Mouse (Mus musculus): ENCODE data around the gene Hsd17b12. TPM values are rescaled to one million over a fixed set of nuclear protein-coding genes. Genes with fewer than 3 reads are reported as not detected.

Hsd17b12 gene
- polyA plus RNA-seq, 1 experiment = 27.4 TPM

DNA sequence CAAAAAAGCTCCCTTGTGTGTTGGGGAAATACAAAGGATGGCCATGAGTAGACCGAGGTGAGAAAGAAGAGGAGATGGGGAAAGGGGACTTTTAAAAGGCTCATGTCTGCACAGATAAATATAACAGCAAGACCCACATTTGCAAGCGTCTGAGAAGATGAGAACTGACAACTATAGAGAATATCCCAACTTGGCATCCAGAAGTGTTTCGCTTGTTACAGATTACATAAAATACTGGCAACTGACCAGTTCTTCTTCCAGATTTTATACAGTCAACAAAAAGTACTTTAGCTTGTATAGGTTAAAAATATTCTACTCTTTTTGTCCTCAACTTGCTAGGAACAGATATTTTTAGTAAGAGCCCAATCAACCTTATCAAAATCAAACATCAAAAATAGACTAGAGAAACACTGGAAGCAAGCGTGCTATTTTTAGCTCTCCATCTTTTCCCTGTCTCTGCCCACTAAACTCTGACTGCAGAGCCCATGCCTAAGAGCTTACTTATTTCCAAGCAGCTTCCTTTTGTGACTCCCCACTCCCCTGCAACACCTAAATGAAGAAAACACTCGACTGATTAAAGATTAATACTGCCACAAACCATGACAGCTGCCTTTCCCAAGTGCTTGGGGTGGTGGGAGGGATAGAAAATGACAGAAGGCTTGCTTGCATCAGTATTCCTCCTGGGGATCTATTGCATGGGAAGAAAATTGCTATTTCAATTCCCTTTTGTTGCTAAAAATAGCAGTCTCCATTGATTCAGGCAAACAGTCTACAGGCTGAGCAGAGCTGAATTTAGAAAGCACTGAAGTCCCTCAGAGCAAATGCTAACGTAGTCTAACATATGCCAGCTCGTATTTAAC is 35.4 kb downstream of the Hsd17b12 start:
- 31% methylated on average over 7 of the region's 7 CpGs for WGBS
- Histone ChIP-seq H3K4me3 (replicated peaks; ENCODE audit: extremely low read depth, low read depth, low read length) (no peak overlapping the region), H3K4me1 (ENCODE audit: control insufficient read depth, insufficient read depth, low read length) (peaks cover 8% of the 10 kb centered on the region)
- no peak for DNase-seq
- TF ChIP-seq CTCF (IDR thresholded peaks at IDR 0.05; ENCODE audit: insufficient read depth, low read length) (no peak), POLR2A (IDR thresholded peaks at IDR 0.05; ENCODE audit: borderline replicate concordance, extremely low read depth, low read depth, low read length) (no peak)

DNA sequence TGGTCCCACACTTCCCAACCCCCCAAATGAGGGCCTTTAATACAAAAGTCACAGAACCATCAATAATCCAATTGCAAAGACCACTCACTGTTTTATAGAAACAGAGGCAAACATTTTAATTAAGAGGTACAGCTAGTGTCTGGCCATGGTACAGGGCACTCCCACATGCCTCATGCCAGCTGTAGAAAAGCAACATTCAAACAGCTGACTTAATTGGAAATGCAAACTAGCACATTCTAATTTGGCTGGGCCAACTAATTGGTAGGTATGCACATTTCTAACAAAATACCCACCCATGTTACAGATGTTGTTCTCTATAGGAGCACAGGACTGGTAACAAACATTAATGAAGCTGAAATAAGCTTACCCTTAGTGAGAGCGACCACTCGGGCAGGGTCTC is 54.0 kb downstream of the Hsd17b12 start:
- TF ChIP-seq CTCF (IDR thresholded peaks at IDR 0.05; ENCODE audit: insufficient read depth, low read length) = no peak
- TF ChIP-seq POLR2A (IDR thresholded peaks at IDR 0.05; ENCODE audit: borderline replicate concordance, extremely low read depth, low read depth, low read length) = no peak
- no peak for DNase-seq
- no peak overlapping the region for H3K4me3 ChIP-seq (replicated peaks; ENCODE audit: extremely low read depth, low read depth, low read length)
- WGBS = 96% methylated on average over 2 of the region's 2 CpGs
- no peaks in the 10 kb centered on the region for H3K4me1 ChIP-seq (ENCODE audit: control insufficient read depth, insufficient read depth, low read length)

DNA sequence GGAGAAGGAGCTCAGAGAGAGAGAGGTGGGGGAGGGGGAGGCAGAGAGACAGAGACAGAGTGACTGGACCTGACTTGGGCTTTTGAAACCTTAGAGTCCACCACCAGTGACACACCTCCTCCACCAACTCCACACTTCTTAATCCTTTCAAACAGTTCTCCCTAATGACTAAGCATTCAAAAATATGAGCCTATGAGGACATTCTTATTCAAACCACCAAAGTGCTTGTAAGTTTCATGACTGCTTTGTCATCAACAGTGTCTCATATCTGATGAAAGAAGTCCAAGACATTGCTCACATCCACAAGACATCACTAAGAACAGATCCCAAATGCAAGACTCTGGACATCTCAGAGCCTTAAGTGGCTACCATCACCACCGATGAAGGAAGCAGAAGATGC is 67.9 kb downstream of the Hsd17b12 start:
- 100% methylated on average over 1 of the region's 1 CpGs for WGBS
- Histone ChIP-seq H3K4me1 (ENCODE audit: control insufficient read depth, insufficient read depth, low read length) (no peaks in the 10 kb centered on the region), H3K4me3 (replicated peaks; ENCODE audit: extremely low read depth, low read depth, low read length) (no peak overlapping the region)
- TF ChIP-seq CTCF (IDR thresholded peaks at IDR 0.05; ENCODE audit: insufficient read depth, low read length) = no peak
- TF ChIP-seq POLR2A (IDR thresholded peaks at IDR 0.05; ENCODE audit: borderline replicate concordance, extremely low read depth, low read depth, low read length) = no peak
- no peak for DNase-seq

DNA sequence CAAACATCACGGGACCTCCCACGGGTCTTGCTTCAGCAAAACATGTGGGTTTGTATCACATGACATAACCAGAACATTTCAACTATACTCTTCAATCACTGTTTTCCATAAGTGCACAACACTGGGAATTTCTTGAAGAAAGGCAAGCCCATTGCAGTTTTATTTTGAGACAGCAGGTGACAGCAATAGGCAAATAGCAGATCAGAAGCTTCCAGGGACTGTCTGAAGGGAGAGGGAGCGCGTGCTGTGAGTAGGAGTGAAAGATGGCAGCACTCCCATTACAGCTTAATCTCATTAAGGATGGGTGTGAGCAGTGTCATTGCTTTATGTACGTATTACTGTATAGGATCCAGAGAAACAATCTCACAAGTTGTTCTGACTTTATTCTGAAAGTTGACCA is 88.3 kb downstream of the Hsd17b12 start:
- H3K4me1 ChIP-seq (ENCODE audit: control insufficient read depth, insufficient read depth, low read length) = no peaks in the 10 kb centered on the region
- no peak for DNase-seq
- 84% methylated on average over 5 of the region's 5 CpGs for WGBS
- no peak overlapping the region for H3K4me3 ChIP-seq (replicated peaks; ENCODE audit: extremely low read depth, low read depth, low read length)
- TF ChIP-seq POLR2A (IDR thresholded peaks at IDR 0.05; ENCODE audit: borderline replicate concordance, extremely low read depth, low read depth, low read length) (no peak), CTCF (IDR thresholded peaks at IDR 0.05; ENCODE audit: insufficient read depth, low read length) (no peak)

DNA sequence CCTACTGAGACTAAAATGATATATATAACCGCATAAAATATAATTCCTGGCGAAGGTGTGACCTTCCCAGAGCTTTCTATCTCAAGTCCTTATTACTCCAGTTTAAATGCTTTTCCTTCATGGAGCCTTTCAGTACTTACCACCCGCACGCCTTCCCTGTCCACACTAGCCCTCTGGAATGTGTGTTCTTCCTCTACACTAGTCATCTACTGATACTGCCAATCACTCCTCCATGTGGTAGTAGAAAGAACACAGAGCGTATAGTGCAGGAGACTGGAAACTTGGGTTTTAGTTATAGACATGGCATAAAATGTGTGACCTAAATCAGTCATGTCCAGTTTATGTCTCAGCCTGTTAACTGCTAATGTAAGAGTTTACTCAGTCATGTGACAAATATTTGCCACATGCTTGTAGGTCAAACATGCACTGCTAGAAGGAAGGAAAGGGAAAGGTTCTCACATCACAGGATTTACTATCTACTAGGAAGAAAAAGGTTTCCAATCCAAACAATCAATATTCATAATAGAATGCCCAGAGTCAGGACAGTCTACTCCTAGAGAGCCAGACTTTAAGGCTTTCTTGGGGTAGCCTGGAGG is 91.1 kb downstream of the Hsd17b12 start:
- no peak overlapping the region for H3K4me3 ChIP-seq (replicated peaks; ENCODE audit: extremely low read depth, low read depth, low read length)
- H3K4me1 ChIP-seq (ENCODE audit: control insufficient read depth, insufficient read depth, low read length) = no peaks in the 10 kb centered on the region
- no peak for DNase-seq
- 86% methylated on average over 5 of the region's 5 CpGs for WGBS
- TF ChIP-seq POLR2A (IDR thresholded peaks at IDR 0.05; ENCODE audit: borderline replicate concordance, extremely low read depth, low read depth, low read length) = no peak
- TF ChIP-seq CTCF (IDR thresholded peaks at IDR 0.05; ENCODE audit: insufficient read depth, low read length) = no peak

DNA sequence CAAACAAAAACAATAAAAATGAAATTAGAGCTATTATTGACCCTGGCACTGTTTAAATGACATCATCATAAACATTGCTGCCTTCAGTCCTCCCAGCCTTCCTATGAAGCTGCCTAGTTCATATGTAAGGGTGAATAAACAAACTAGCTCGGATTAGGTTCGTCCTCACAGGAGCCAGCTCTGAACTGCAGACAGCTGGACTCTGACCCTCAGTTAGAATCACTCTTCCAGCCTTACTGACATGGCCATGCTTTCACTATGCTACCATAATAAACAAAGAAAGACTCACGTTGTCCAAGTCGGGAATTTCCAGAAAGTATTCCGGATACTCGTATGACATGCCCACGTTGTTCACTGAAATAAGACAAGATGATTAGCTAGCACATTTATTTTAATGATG is 91.6 kb downstream of the Hsd17b12 start:
- Histone ChIP-seq H3K4me1 (ENCODE audit: control insufficient read depth, insufficient read depth, low read length) (no peaks in the 10 kb centered on the region), H3K4me3 (replicated peaks; ENCODE audit: extremely low read depth, low read depth, low read length) (no peak overlapping the region)
- 55% methylated on average over 7 of the region's 7 CpGs for WGBS
- TF ChIP-seq POLR2A (IDR thresholded peaks at IDR 0.05; ENCODE audit: borderline replicate concordance, extremely low read depth, low read depth, low read length) = no peak
- TF ChIP-seq CTCF (IDR thresholded peaks at IDR 0.05; ENCODE audit: insufficient read depth, low read length) = no peak
- no peak for DNase-seq

DNA sequence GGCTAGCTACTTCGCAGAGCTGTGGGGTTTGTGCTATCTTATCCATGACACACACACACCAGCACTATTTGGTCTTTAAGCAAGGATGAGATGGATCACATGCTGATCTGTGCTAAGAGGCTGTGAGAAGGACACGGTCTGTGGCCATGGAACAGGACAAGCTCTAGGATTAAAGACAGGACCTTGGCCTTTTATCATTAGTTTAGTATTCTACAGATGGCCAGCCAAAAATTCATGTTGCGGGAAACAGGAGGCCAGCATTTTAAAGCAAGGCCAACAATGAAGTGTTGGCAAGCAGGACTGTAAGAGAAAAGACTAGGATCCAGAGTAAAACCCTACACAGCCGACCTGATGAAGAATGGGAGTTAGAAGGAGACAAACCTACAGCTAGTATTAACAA is 95.0 kb downstream of the Hsd17b12 start:
- whole genome bisulfite sequencing = 89% methylated on average over 4 of the region's 4 CpGs
- TF ChIP-seq CTCF (IDR thresholded peaks at IDR 0.05; ENCODE audit: insufficient read depth, low read length) = no peak
- TF ChIP-seq POLR2A (IDR thresholded peaks at IDR 0.05; ENCODE audit: borderline replicate concordance, extremely low read depth, low read depth, low read length) = no peak
- Histone ChIP-seq H3K4me3 (replicated peaks; ENCODE audit: extremely low read depth, low read depth, low read length) (no peak overlapping the region), H3K4me1 (ENCODE audit: control insufficient read depth, insufficient read depth, low read length) (no peaks in the 10 kb centered on the region)
- no peak for DNase-seq

DNA sequence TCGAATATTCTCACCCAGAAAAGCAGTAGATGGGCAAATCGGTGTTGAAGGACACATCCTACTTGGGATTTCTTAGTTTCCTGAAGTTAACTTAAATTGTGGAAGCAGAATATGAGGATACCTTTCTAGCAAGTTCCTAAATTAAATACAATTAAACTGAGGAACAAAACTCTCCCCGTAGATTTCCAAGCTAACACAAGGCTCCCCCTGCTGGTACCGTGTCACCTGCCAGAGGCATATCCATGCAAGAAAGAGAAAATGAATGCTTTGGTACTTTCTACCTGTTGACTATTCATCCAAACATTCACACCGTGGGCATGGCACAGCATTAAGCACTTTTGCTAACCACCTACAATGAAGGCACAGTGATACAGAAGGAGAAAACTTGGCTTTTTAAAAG is 98.3 kb downstream of the Hsd17b12 start:
- no peak overlapping the region for H3K4me3 ChIP-seq (replicated peaks; ENCODE audit: extremely low read depth, low read depth, low read length)
- H3K4me1 ChIP-seq (ENCODE audit: control insufficient read depth, insufficient read depth, low read length) = no peaks in the 10 kb centered on the region
- WGBS = 66% methylated on average over 5 of the region's 5 CpGs
- TF ChIP-seq POLR2A (IDR thresholded peaks at IDR 0.05; ENCODE audit: borderline replicate concordance, extremely low read depth, low read depth, low read length) (no peak), CTCF (IDR thresholded peaks at IDR 0.05; ENCODE audit: insufficient read depth, low read length) (peak; percentile 47)
- peak; percentile 20 for DNase-seq

DNA sequence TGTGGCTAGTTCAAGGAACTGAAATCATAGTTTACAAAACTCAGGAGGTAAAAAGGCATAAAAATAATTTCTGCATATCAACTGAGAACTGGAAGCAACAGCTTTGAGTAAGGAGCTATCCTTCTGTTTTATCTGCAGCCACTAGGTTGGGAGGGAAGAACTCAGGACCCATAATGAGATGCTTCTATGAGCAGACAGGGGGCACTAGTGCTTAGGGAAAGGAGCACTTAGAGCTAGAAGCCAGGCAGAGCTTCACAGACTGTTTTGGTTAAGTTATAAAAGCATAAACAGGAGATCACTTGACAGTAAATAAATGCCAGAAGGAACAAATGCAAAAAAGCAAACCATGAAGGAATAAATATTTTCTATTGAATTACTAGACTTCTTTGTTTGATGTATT is 103.0 kb downstream of the Hsd17b12 start:
- no peak overlapping the region for H3K4me3 ChIP-seq (replicated peaks; ENCODE audit: extremely low read depth, low read depth, low read length)
- DNase-seq = no peak
- TF ChIP-seq POLR2A (IDR thresholded peaks at IDR 0.05; ENCODE audit: borderline replicate concordance, extremely low read depth, low read depth, low read length) = no peak
- peak; percentile 38; the same call in 1 of the 2 replicates for TF ChIP-seq CTCF (IDR thresholded peaks at IDR 0.05; ENCODE audit: insufficient read depth, low read length)
- H3K4me1 ChIP-seq (ENCODE audit: control insufficient read depth, insufficient read depth, low read length) = no peaks in the 10 kb centered on the region

DNA sequence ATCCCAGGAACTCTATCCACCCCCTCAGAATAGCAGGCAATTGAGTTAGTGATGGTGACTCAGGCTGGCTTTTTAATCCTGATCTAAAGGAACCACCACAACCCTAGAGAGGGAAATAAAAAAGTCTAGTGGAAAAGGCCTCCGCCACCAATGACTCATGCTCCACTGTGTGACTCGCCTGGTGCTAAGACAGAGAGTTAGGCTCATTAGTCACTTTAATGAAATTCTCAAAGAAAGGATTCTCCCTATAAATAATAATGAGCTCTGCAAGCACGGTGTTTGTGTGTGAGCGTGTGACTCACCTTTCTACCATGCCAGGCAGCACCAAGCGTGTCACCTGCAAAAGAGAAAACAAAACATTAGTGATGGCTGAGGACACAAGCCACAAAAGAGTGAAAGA is 105.8 kb downstream of the Hsd17b12 start:
- no peak for DNase-seq
- TF ChIP-seq POLR2A (IDR thresholded peaks at IDR 0.05; ENCODE audit: borderline replicate concordance, extremely low read depth, low read depth, low read length) (no peak), CTCF (IDR thresholded peaks at IDR 0.05; ENCODE audit: insufficient read depth, low read length) (no peak)
- no peak overlapping the region for H3K4me3 ChIP-seq (replicated peaks; ENCODE audit: extremely low read depth, low read depth, low read length)
- H3K4me1 ChIP-seq (ENCODE audit: control insufficient read depth, insufficient read depth, low read length) = no peaks in the 10 kb centered on the region
- 88% methylated on average over 5 of the region's 5 CpGs for WGBS
